Mouse (Mus musculus) midbrain, embryonic 16.5 days (tissue): ENCODE results near the gene Ip6k1. TPM values are rescaled to one million over a fixed set of nuclear protein-coding genes. Genes with fewer than 3 reads are reported as not detected.

Experiments
- microRNA-seq: library from miRNA; unstranded; fragments of <30 nt; microRNA quantifications from one replicate; pipeline ENCODE4, GENCODE M21; 2017
- polyA plus RNA-seq: library from polyadenylated mRNA; unstranded; fragments of >200 nt; fragmentation: Nextera tagmentation; extraction: Ambion mirVana; gene quantifications from 2 replicates; pipeline ENCODE4 v1.2.1, GENCODE M21; 2015

Ip6k1 gene
- polyA plus RNA-seq, 1 experiment from 2014 or later: 118 TPM

Small RNAs within 50 kb of the gene (microRNA-seq; reads per million reads assigned to microRNA genes)
- gene Mir7088: not detected

Other genes starting within 250 kb of the Ip6k1 start
- 239 and 270 TPM in 2 replicates for gene Rbm5, start 231.5 kb upstream of the Ip6k1 start, polyA plus RNA-seq
- gene Rbm6, start 129.3 kb upstream of the Ip6k1 start, polyA plus RNA-seq: 95.5 and 113 TPM in 2 replicates
- 23.3 and 23.4 TPM in 2 replicates for gene Mon1a, start 114.3 kb upstream of the Ip6k1 start, polyA plus RNA-seq
- 1.4 and 2.6 TPM in 2 replicates for gene Mst1r, start 95.6 kb upstream of the Ip6k1 start, polyA plus RNA-seq
- gene Actl11, start 74.0 kb upstream of the Ip6k1 start, polyA plus RNA-seq: not detected in 2 replicates
- 90.2 and 121 TPM in 2 replicates for gene Camkv, start 66.8 kb upstream of the Ip6k1 start, polyA plus RNA-seq
- gene Traip, start 52.4 kb upstream of the Ip6k1 start, polyA plus RNA-seq: 10.0 and 12.6 TPM in 2 replicates
- gene Uba7, start 27.0 kb upstream of the Ip6k1 start, polyA plus RNA-seq: 3.7 and 4.7 TPM in 2 replicates
- gene Gm20661, start 19.4 kb upstream of the Ip6k1 start, polyA plus RNA-seq: 0.65 and 0.67 TPM in 2 replicates
- gene Inka1, start 16.6 kb upstream of the Ip6k1 start, polyA plus RNA-seq: 16.7 and 17.6 TPM in 2 replicates
- 1.2 and 1.4 TPM in 2 replicates for gene Cdhr4, start 10.0 kb upstream of the Ip6k1 start, polyA plus RNA-seq
- gene Gm20662, start 6.2 kb upstream of the Ip6k1 start, polyA plus RNA-seq: 0.83 and 0.97 TPM in 2 replicates
- gene Gmppb, start 46.7 kb downstream of the Ip6k1 start, polyA plus RNA-seq: 19.8 and 22.8 TPM in 2 replicates
- gene Amigo3, start 50.7 kb downstream of the Ip6k1 start, polyA plus RNA-seq: 2.6 and 2.8 TPM in 2 replicates
- gene Mst1, start 77.9 kb downstream of the Ip6k1 start, polyA plus RNA-seq: 0.09 TPM in 1 of 2 replicates, not detected in the other
- gene Rnf123, start 80.8 kb downstream of the Ip6k1 start, polyA plus RNA-seq: 53.4 and 53.9 TPM in 2 replicates
- gene Apeh, start 92.1 kb downstream of the Ip6k1 start, polyA plus RNA-seq: 46.0 and 50.8 TPM in 2 replicates
- 8.6 and 10.1 TPM in 2 replicates for gene Bsn, start 187.9 kb downstream of the Ip6k1 start, polyA plus RNA-seq